Mouse (Mus musculus): ENCODE measurements around the gene Tbc1d2.

The Tbc1d2 gene

DNA sequence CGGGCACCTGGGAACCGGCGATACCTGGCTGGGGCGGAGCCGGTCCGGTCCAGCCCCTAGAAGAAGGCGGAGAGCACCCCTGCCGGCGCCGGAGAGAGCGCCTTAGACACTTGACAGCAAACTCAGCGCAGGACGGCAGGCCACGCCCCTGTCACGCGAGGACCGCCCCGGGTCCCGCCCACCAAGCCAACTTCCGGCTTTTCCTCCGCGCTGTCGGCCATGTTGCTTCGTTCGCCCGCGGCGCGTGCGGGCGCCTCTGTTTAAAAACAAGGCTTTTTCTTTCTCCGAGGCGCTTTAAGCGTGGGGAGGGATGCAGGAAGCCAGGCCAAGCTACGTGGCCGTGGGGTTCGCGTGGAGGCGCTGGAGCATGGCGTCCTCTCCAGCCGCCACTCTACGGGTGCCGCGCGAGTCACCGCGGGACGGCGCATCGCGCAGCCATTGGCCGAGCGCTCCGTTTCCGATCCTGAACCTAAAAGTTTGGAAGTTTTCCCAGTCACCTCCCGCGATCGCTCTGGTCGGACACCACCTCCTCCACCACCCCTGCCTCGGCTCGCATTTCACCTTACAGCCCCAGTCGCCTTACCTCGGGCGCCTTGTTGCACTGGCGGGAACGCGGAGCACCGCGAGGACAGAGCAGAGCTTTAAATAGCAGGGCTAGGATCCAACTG is at the start of gene Tbc1d2:
Gene Tbc1d2, minus strand, starts transcription at position 124 of the 668 bp plus-strand sequence.
- DNase-seq = peak; percentile 95

- no peak for DNase-seq
Observed at GRCm38 (mm10) chr4:46696467-46696866, 46.5 kb upstream of the Tbc1d2 start.

GRCm38 (mm10) chr4:46690565-46690964 is 40.6 kb upstream of the Tbc1d2 start:
- peak; percentile 96 for DNase-seq

- peak; percentile 56 for DNase-seq
Observed at GRCm38 (mm10) chr4:46690023-46690420, 40.0 kb upstream of the Tbc1d2 start.

- peak; percentile 90 for DNase-seq
Observed at GRCm38 (mm10) chr4:46689397-46690022, 39.5 kb upstream of the Tbc1d2 start.

GRCm38 (mm10) chr4:46688213-46688832 is 38.3 kb upstream of the Tbc1d2 start:
- DNase-seq = no peak

DNA sequence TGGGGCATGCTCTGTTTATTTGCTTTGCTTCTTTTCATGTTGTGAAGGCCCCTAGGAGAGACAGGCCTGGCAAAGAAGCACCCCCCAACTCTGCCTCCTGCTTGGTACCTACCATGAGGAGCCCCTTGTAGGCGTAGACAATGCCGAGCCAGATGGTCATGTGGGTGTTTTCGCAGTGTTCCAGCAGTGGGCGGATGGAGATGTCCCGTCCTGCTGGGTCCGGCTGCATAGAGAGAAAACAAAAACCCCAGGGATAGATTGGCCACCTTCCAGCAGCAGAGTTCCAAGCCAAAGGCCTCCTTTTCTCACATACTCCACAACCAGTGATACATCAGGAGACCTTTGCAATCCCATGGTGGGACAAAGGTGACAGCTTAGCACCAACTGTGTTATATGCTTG is 34.2 kb upstream of the Tbc1d2 start:
- DNase-seq = peak; percentile 73

DNA sequence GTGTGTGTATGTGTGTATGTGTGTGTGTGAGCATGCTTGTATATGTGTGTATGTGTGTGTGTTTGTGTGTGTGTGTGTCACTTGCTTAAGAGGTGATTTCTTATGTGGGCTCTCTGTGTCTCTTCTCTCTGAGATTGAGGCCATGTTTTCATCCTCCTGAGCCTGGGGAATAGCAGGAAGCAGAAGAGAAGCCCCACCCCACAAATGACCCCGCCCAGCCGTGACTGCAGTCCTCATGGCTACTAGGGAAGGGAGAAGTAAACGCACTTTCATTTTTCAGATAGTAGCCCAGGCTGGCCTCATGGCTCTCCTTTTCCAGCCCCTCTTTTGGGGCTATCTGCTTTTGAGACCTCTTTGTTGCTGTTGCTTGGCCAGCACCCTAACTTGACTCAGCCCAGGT is 26.6 kb upstream of the Tbc1d2 start:
- DNase-seq = no peak

DNA sequence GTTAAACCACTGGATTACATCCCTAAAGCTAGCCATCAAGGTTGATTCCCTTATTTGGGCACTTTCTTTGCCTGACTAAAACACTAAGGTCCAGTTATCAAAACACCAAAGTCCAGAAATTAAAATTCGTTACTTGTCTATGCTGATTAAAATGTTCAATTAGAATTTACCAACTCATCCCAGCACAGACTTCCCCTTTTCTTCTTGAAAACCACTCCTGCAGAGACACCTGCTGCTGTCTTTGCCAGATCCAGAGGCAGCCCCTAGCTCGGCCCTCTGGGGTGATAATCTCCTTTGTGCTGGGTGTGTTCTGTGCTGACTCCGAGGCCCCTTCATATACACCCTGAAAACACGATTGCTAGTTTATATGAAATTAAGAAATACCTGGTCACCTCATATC is 26.0 kb upstream of the Tbc1d2 start:
- DNase-seq = no peak

GRCm38 (mm10) chr4:46675272-46675785 is 25.3 kb upstream of the Tbc1d2 start:
- DNase-seq = no peak

DNA sequence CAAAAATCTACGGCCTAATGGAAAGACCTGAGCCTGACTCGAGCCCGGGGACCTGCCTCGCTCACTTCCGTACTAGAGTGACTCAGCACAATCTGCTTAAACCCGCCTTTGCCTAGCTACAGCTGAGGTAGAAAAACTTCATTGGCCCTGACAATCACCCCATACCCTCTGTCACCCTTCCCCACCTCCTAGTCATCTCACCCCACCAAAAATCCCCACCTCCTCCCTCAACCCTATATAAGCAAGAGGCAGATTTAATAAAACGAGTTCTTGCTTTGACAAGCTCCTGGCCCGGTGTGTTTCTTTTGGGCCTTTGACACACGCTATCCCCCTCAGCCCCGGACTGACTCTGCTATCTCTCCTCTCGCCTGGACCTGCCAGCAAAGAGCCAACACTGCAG is 18.6 kb upstream of the Tbc1d2 start:
- DNase-seq = no peak

DNA sequence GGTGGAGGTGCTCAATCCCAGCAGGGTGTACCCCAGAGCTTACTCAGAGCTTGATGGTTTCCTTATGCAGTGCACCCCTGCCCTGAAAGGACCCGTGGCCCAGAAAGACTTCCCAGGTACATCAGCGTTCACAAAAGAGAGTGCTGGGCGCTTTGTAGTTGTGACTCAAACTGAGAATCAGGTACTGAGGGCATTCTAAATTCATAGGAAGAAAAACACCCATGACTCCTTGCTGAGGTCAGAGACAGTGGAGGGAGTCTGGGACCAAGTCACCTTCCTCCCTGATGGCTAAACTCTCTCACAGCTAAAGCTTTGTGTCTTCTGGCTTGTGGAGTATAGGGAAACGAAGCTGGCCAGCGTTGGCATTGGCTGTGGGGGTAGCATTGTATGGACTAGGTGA is 16.4 kb upstream of the Tbc1d2 start:
- no peak for DNase-seq

GRCm38 (mm10) chr4:46665371-46665774 is 15.4 kb upstream of the Tbc1d2 start:
- no peak for DNase-seq

DNA sequence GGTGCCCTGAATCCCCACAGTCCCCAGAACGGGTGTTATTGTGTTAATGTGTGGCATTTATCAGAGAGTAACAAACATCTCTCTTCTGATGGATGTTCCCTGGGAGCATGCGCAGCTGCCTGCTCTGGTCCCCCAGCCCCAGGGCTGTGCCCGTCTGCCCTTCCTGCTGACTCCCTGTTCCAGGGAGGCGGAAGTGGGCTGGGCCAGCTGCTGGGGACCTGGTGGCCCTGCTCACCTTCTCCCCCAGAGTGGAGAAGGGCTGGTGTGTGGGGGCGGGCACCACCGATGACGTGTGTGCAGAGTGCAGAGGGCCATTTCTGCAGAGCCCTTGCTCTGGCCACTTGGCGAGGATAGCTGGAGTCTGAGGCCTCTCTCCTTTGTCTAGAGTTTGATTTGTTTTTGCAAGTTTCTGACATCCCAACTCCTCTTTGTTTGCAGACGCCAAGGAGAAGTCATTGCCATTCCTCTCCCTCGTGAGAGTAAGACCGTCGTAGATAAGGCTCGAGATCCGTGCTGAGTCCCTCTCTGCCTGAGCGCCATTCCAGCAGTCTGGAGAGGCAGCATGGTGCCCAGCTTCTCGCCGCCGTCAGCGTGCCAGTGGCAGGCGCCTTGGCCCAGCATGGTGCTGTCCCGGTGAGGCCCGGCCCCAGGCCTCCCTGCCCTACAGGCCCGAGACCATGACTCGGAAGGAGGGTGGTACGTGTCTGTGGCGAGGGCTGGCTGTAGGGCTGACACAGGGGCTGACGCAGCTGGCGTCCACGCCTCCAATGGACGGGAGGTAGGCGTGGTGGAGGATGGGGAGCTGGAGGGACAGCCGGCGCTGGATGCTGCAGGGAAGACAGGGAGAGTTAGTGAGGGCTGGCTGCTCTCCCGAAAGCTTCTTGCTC is 14.4 kb upstream of the Tbc1d2 start:
- DNase-seq = no peak

- no peak for DNase-seq
Observed at GRCm38 (mm10) chr4:46661433-46661832, 11.4 kb upstream of the Tbc1d2 start.

DNA sequence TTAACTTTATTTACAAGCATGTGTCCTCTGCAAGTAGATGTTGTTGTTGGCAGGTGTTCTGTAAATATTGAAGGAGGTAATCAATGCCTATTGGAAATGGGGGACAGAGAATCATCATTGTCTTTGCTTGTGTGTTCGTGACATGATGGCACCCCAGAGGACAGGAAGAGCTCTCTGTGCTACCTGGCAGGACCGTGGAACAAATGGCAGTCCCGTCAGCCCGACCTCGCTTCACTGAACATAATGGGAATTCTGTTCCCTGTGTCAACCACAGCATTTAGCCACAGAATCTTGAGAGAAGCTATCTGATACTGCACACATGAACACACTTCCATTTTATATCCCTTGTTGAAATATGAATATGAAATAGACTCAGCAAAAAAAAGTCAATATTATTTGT is 8.9 kb upstream of the Tbc1d2 start:
- no peak for DNase-seq

GRCm38 (mm10) chr4:46657116-46657515 is 7.1 kb upstream of the Tbc1d2 start:
- DNase-seq = peak; percentile 82

GRCm38 (mm10) chr4:46655956-46656355 is 5.9 kb upstream of the Tbc1d2 start:
- no peak for DNase-seq

GRCm38 (mm10) chr4:46655298-46655697 is 5.3 kb upstream of the Tbc1d2 start:
- no peak for DNase-seq

DNA sequence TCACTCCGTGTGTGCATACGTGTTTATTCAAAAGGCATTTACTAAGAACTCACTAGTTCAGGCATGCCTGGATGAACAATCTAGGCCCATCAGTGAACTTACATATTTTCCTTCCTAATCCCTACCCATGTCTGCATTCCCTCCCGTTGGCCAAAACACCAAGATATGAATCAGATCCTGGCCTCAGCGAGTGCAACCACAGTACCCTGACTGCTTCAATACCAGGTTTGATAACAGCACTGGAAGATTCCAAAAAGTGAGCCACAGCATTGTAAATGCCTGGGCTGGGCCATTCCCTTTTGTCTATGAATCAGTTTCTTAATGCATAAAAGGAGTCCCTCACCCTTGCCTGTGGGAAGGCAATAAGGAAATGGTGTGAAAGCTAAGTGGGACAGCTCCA is 848 bp downstream of the Tbc1d2 start:
- DNase-seq = peak; percentile 33

DNA sequence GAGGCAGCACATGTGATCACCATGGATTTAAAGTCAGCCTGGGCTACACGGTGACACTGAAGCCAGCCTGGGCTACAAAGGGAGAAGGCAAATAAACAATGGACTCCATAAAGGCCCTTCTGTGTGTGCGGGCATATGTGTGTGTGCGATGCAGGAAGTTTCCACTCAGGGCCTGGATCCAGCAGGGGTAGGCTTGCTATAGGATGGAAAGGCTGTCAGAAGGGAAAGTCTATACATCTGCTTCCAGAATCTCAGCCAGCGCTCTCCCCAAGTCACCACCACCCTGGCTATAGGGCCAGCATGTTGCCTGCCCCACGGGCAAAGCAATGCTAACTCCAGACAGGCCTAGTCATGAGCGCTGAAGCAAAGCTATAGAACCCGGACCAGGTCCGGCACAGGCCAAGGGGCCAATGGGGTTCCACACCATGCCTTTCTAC is 6.3 kb downstream of the Tbc1d2 start:
- DNase-seq = no peak

DNA sequence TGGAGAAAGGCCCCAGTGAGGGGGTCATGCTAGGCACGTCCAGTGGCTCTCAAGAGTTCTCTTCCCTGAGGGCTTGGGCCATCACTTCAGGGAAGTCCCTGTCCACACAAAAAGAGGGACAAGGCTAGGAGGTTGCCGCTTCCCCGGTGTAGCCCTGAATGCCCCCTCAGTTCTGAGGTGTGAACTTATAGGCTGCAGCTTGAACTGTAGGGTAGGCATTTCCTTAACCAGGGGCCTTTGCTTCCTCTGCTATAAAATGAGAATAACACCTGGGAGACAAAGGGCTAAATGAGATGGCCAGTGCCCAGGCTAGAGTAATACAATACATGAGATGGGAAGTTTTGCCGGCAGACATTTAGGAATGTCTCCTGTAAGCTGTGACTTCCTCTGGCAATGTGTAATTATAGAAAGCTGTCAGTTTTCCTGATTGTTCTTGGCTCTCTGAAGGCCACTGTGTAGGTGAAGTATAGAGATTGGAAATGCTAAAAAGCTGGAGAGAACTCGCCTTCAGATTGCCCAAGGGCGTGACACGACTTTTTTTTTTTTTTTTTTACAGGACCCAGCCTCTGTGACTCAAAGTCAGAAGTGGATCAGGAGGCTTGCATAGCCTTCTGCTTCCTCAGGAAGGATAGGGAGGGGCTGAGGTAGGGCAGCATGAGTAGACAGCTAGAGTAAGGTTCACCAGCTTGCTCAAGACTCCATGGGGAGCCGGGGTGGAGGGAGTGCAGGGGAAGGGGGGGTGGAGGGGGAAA is 6.9 kb downstream of the Tbc1d2 start:
- DNase-seq = no peak
